Mouse (Mus musculus) granulocyte monocyte progenitor cell, adult 5-6 weeks (primary cell): ENCODE measurements around the gene Fsip1. TPM values are rescaled to one million over a fixed set of nuclear protein-coding genes. Genes with fewer than 3 reads are reported as not detected.
A peak's percentile ranks its signal among the peaks of the same experiment; 100 is the strongest.
"Not testable (repeated sequence)": the region's sequence is repeated elsewhere in the genome, so short reads cannot be mapped to it uniquely, and the experiment has no call there.

Source experiments
- ATAC-seq: replicated peaks from 2 replicates; pipeline ENCODE4 v1.8.0; 2016; ENCODE audit warnings: mild to moderate bottlenecking, moderate TSS enrichment, inconsistent platforms; ENCODE audit not compliant: poor library complexity, severe bottlenecking
- total RNA-seq, 2 experiments: library from RNA; stranded (forward) in 1 of 2; stranded (reverse) in 1 of 2; fragments of 200-712, 200-1000 nt in 1 of 2; fragments of >200 nt in 1 of 2; fragmentation: Nextera tagmentation in 1 of 2; gene quantifications; 2 replicates each; pipeline ENCODE4 v1.2.3; 2014 to 2017

The Fsip1 gene
- total RNA-seq, 2 experiments from 2014 or later, result not detected

GRCm38 (mm10) chr2:118182136-118182535, 74.6 kb downstream of the Fsip1 start:
- no peak for ATAC-seq

DNA sequence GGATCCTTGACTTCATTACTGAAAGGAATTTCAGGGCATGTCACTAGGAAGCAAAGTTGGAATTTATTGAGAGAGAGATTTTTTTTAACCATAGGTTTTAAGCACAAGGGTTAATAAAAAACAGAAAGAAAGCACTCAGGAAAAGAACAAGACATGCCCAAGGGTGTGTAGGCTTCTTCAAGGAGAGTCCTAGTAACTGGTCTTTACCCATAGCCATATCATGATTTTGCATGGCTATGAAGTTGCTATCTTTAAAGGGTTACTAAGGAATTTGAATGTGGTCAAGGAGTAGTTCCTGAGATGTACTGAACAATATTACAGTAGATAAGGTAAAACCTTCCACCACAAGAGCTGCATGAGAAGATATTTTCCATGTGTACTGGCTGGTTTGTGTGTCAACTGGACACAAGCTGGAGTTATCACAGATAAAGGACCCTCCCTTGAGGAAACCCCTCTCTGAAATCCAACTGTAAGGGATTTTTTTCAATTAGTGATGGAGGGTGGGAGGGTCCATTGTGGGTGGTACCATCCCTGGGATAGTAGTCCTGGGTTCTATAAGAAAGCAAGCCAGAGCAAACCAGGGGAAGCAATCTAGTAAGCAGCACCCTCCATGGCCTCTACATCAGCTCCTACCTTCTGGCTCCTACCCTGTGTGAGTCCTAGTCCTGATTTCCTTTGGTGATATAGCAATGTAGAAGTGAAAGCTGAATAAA, 76.7 kb downstream of the Fsip1 start:
- no peak for ATAC-seq

- no peak for ATAC-seq
These were observed 77.3 kb downstream of the Fsip1 start for GRCm38 (mm10) chr2:118179472-118179871.

- ATAC-seq, result no peak
These were observed 82.0 kb downstream of the Fsip1 start for GRCm38 (mm10) chr2:118174558-118175383.

DNA sequence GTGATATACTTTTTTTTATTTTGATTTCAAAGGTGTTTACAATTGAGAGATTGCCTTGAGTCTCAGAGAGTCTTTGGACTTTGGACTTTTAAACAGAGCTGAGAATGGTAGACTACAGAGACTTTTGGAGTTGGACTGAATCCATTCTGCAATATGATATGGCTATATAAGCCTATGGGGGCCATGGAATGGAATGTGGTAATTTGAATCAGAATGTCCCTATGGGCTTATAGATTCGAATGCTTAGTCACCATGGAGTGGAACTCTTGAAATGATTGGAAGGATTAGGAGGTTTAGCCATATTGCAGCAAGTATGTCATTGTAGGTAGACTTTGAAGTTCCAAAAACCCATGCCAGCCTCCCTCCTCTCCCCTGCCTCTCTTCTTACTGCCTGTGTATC, 88.5 kb downstream of the Fsip1 start:
- ATAC-seq, result no peak

DNA sequence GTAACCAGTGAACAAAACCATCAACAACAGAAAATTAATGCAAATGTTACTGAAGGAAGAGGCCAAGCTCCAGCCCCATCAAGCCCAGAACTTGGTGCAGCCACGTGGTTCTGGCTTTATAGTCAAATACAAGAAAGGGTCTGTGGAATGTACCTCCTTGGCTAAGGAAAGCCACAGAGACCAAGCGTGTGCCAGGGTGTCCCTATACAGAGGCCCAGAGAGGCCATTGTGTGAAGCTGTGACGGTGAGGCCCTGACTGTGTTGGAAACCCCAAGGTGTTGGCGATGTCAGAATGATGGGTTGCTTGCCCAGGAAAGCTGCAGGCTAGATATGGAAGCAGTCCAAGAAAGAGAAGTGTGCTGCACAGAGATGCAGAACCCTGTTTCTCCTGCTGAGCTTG, 89.0 kb downstream of the Fsip1 start:
- ATAC-seq, result no peak

- no peak for ATAC-seq
These were observed 91.1 kb downstream of the Fsip1 start for GRCm38 (mm10) chr2:118165691-118166090.

DNA sequence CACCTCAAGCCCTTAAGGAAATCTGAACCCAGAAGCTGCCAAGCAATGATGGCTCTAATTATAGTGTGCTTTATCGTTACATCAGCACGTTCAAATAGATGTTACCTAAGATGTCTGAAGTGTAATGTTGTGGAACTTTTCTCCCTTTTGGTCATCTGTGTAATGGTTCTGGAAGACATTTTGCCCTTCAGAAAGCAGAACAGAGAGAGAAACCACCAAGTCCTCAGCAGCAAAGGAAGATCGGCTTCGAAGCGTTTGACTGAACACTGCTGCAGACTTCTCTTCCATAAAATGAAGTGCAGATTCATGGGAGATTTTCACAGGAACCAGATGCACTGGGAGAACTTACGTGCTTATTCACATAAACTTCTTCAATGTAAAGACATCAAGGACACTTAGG, 92.6 kb downstream of the Fsip1 start:
- no peak for ATAC-seq

DNA sequence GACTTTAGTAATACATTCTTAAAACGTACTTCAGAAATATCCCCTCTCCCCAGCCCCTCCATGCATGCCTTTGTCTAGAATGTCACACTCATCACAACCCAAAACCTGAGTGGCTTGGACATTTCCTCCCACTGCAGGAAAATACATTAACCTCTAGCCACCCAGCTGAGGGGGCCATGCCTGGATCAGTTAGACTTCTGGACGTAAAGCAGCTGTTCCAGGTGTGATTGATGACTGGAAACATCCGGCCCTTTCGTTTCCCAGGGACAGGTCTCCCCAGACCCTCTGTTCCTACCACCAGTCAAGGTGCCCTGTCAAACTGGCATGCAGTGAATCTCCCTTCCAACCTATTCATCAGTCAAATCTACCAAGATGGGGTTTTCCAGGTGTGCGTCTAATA, 94.3 kb downstream of the Fsip1 start:
- no peak for ATAC-seq

DNA sequence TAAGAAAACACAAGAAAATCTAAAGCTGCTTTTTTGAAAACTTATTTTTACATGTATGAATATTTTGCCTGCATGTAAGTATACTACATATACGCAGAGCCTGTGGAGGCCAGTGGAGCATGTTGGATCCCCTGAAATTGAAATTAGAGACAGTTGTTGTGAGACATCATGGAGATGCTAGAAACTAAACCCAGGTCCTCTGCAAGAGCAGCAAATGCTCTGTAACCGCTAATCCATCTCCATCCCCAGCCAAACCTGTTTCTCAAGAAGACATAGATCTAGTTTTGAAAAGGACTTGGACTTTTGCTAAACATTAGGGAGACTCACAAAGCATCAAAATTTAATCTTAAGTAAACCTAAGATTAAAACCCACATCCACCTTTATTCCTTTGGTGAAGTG, 95.8 kb downstream of the Fsip1 start:
- no peak for ATAC-seq

GRCm38 (mm10) chr2:118160547-118160946, 96.2 kb downstream of the Fsip1 start:
- no peak for ATAC-seq

GRCm38 (mm10) chr2:118159126-118159525, 97.6 kb downstream of the Fsip1 start:
- no peak for ATAC-seq

DNA sequence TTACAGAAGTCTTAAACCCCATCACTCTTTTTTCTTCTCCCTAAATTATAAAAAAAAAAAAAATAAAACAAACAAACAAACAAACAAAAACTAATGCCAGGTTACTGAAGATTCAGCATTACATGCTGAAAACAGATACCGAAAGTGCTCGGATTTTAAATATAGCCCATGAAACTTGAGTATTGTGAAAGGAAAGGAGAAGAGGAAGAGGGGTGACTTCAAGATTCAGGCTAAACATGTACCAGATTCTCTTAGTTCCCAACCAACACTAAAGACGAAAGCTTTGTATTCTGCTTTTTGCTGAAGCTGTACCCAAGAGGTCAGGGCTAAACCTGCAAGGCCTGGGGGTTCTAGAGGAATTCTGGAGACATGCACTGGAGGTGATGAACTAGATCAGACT, 98.7 kb downstream of the Fsip1 start:
- peak; percentile 56; the same call in 1 of the 2 replicates for ATAC-seq

DNA sequence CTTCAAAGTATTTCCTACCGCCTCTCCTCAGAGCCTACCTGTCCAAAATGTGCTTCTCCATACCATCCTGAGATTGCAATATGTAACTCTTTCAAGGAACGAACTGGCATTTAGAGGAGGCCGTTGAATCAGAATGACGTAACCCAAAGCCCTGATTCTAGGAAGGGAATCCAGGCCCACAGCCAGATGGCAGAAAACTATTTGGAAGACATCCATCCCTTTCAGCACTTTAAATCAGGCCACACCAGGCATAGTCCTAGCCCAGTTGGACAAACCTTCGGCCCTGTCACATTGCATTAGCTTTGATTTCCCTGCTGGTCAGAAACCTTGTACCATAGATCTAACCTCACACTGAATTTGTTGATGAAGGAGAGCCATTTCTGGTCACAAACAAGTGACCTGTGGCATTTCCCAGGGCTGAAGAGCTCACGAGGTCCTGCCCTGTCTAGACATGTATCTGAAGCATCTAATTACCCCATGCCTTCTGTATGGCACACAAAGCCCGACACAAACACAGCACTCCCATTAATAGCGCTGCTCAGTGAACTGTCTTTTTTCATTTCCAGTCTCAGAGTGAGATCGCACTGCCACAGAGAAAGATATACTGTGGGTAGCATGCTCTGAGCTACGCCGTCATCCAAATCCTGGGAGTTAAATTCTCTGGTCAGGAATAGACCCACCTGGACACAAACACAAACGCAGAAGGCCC, 106.8 kb downstream of the Fsip1 start:
- no peak for ATAC-seq

GRCm38 (mm10) chr2:118148321-118149142, 108.2 kb downstream of the Fsip1 start:
- no peak for ATAC-seq

DNA sequence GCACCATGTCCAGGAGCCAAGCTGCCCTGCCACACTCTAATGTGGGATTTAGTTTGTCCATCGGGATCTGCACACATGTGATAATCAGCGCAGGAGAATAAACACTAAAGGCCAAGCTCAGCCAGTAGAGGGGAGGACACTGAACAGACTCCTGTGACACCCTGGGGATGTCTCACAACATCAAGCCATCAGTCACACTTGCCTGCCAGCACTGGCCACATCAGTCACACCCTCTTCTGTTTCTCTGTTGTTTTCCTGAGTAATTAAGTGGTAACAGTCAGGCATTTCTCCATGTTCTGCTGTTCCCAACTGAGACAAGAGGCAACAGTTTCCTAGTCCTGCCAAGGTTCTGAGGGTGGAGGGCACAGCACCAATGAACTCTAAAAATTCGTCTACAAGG, 109.0 kb downstream of the Fsip1 start:
- not testable (repeated sequence) for ATAC-seq

GRCm38 (mm10) chr2:118141651-118142050, 115.1 kb downstream of the Fsip1 start:
- ATAC-seq, result no peak

DNA sequence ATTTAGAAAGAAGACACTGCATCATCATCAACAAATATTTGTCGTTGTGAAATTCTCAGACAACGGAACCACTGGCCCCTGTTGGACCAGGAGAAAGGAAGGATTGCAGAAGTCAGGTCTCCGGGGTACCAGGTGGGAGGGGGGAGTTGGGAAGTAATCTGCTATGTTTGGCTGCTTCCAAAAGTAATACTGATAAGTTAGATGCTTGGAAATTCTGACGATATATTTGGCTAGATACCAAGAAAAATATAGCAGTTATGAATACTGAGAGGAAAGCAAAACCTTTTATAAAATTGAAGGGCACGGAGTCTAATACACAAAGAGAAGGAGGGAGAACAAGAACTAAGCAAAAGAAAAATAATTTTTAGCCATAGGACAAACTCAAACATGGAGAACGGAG, 117.5 kb downstream of the Fsip1 start:
- no peak for ATAC-seq

- ATAC-seq, result no peak
These were observed 119.0 kb downstream of the Fsip1 start for GRCm38 (mm10) chr2:118137776-118138175.

DNA sequence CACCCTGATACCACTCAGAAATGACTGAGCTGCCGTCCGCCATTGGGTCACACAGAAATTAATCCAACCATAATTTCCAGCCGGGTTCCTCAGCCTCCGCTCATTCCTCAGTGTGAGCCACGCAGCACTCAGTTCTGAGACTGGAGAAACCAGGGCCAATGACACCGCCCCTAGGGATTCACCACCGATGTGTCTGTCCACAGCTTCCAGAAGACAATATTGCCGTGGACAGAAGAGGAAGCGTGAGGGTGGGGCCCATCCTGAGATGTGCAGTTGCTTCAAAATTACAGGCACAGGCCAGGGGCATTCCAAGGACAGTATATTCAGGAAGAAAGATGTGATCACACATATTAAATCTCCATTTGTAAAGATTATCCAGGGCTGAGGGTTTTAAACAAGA, 119.7 kb downstream of the Fsip1 start:
- ATAC-seq, result no peak
